Mouse (Mus musculus) kidney, adult 11 months (tissue): ENCODE measurements at regions not wholly inside any gene's neighbourhood (a gene's known extent, or its start where the extent isn't known, plus 50 kb on each side); places are given as distances from the start of the nearest gene placed in this dataset.

Experiments used
- DNase-seq: peaks from one replicate; pipeline ENCODE4 v3.0.0; 2022

DNA sequence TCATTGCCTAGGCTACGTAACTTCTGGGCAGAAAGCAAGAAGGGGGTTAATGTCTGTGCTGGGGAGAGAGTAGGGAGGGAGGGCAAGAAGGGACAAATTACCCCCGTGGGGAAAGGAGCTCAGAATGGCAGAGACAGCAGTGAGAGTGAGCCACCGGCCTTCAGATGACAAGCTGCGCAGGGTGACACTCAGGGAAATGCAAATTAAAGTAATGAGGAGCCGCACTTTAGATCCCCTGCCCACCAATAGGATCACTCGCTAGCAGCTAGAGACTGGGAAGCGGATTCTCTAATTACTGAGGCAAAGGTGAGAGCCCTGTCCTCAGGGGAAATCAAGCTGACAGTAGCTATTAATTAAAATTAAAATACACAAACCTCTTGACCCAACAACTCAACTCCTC, 202.5 kb downstream of the Arhgef10l start:
- no peak for DNase-seq

DNA sequence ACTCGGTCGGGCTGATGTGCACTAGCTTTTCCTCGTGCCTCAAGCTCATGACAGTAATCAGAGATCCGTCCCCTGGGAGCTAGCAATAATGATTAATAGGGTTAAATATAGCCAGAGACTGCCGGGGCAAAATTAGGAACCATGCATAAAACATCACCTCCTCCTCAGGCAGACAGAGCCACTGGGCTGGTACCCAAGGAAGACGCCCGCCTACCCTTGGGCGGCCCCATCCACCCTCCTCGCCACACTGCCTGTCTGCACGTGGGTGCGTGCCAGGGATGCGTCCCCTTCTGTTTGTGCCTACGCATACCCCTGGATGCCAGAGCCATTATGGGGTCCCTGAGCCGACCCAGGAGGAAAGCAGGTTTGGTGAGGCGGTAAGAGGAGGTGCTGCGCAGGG, 204.5 kb downstream of the Arhgef10l start:
- DNase-seq = no peak

DNA sequence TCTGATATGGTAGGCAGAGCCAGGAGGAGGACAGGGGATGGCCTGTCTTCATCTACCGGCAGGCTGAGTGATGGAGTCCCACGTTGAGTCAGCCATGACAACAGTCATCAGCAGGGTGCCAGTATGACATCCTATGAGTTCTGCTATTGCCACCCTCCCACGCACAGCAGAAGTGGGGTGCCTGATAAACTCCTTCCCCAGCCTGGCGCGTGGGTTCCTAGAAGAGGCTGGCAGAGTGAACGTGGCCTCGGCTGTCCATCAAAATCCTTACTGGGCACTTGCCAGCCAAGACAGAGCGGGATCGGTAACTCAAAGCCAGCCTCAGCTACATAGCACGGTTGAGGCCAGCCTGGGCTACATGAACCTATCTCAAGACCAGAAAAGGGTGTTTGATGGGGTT, 202.5 kb upstream of the Igsf21 start:
- DNase-seq = no peak

DNA sequence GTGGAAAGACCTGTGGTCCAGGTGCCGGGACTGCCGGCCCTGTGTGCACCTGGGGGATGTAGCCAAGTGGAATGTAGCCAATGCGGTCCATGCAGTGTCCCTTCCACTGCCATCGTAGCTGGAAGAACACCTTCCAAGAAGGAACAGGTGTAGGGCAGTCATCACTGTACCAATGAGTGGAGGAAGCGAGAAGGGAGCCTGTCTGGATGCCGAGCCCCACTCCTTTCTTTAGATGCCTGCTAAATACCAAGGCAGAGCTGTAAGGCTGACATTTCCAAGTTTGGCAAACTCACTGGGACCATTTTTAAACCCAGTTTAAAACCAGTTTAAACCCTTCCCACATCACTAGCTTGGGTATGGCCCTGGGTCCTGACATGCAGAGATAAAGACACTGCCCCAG, 199.9 kb upstream of the Igsf21 start:
- DNase-seq = no peak

DNA sequence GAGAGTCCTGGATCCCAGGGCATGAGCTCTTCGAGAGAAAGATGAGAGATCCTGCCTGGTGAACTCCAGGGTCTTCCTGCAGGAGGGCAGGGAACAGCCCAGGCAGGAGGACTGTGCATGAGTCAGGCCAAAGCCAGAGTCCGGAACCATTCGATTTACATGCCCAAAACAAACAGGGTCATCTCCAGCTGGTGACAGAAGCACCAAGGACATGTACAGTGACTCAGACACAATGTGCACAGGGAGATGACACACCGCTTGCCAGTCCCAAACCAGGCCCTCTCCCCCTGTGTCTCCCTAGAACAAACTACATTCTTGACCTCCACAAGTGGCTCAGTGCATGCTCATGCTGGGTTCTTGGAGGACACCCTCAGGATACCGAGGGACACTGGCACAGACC, 199.3 kb upstream of the Igsf21 start:
- DNase-seq = no peak

DNA sequence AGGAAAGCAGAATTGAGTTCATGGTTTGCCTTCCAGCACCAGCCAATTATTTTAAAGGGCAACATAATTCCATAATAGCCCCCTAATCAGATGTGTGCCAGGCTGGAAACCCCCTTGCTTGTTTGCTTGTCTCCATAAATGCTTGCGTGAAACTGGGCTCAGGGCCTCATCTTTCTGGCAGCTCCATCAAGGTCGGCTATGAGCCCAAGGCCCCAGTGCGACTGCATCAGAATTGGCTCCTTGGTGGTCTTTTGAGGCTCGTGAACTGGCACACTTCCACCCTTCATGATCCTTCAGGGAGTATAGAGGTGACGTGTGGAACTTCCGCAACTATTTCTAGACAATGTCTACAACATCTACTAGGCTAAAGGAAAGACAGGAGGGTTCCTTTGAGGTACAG, 196.6 kb upstream of the Igsf21 start:
- no peak for DNase-seq

DNA sequence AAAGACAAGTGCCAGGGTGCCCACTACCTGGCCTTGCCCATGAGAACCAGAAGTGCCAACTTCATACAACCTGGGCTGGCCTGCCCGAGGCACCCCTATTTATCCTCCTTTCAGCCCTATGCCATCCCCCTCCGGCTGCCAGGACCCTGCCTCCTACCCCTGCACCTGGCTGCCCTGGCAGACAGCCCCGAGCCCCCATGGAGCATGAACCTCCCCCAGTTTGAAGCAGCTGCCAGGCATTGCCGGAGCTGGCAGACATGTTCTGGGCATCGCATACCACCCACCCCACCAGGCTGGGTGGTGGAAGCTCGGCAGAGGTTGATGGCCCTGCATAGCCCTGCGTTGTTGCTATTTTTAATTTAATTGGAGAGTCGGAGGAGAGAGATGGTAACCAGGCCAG, 195.2 kb upstream of the Igsf21 start:
- DNase-seq = no peak

DNA sequence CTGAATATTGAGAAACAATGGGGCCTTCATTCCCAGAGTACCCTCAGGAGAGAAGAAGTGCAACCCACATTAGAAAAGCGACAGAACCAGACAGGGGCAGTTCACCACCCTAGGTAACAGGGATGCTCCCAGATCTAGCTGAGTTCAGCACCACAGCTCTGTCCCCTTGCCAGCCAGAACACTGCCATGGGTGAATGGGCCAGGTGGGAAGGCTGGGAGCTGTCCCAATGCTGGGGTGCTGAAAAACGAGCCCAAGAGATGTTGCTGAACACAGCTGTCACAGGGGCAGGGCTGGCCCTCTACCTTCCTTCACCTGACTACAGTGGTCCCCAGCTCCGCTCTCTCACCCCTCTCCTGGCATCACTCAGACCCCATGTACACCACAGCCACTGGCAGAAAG, 193.3 kb upstream of the Igsf21 start:
- peak; percentile 11 for DNase-seq

DNA sequence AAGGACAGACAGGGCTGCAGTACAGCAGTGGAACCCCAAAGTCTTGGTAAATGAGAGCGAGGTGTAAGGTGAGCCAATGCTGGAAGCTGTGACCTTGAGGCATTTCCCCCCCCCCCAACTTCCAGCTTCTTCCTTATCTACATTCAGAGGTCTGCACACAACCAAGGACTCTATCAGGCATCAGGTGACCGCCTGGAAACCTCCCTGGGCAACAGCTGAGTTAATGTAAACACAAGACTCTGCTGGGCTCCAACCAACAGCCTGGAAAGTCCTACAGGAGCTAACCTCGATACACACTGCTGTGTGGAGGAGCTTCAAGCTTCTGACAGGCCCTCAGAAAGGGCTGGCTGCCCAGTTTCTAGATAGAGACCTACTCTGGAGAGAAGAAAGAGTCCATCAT, 189.4 kb upstream of the Igsf21 start:
- DNase-seq = no peak

DNA sequence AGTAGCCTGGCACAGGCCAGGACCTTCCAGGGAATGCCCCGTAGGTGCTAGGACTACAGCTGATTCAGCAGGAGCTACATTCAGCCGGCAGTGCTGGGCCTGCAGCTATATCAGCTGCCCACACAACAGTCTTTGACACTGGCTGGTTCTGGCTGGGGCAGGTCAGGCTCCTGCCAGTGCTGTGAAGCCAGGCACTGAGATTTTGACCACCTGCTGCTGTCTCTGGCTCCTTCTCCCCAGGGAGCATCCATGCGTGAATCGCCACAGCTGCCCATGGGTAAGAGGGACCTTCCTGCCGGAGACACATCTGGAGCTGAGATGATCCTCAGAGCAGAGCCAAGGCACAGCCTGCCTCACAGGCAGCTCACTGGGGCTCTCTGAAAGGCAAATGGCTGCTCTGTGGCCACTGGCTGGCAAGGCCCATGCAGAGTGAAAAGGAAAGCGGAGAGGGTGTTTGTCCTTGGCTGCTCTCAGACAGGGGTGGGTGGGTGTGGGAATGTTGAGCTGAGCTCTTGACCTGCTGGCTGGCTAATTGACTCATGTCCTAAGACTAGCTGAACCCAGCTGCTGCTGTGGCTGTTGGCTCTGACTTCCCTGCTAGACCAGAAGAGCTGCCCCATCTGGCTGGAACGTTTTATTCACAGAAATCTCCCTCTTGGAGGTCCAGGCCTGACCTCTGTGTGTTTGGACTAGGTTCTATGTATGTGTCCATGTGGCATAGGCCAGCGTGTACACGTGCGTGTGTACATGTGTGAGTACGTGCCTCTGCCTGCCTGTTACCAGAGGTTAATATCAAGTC, 187.4 kb upstream of the Igsf21 start:
- DNase-seq = peak; percentile 14

DNA sequence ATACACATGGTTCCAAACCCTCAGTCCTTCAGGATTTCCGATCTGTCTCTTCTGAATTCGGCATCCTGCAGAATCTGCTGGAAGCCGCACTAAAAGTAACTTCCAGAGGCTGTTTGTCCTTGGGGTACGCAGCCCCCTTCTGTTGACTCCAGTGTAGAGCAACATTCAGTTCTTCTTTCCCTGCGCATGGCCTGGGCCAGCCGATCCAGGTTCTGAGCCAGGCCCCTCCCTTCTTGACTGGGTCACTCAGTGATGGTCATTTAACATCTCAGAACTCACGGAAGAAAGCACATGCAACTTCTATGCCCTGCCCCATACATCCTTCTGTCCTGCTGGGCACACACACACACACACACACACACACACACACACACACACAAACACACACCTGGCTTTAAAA, 185.5 kb upstream of the Igsf21 start:
- no peak for DNase-seq

DNA sequence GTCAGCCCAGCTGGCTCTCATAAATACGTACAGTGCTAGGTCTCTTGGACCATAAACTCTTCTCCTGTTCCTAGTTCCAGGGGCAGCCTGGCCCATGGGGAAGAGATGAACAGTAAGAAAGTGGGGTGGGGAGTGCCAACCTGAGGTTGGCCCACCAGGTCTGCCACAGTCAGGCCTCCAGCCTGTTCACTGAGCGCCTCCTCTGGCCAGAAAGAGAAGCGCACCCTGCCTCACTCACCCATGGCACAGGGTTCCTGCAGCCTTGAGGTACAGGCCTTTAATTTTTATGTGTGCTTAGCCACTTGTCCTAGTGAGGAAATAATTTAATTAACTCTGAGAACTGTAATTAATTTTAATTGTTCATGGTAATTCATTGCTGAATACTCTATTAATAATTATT, 180.5 kb upstream of the Igsf21 start:
- DNase-seq = no peak

DNA sequence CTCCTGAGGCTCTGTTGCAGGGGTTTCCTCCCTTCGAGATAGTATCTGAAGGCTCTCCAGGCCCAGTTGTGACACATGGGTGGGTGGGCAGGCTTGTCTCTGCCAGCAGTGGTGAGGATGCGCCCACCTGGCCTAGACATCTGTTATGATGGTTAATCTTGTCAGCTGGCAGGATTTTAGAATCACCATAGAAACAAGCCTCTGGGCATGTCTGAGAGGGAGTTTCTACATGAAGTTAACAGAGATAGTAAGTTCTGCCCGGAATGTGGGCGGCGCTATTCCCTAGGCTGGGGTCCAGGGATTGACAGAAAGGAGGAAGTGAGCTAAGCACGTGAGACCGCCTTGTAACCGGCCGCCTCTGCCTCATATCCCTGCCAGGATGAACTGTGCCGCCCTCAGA, 177.2 kb upstream of the Igsf21 start:
- no peak for DNase-seq

DNA sequence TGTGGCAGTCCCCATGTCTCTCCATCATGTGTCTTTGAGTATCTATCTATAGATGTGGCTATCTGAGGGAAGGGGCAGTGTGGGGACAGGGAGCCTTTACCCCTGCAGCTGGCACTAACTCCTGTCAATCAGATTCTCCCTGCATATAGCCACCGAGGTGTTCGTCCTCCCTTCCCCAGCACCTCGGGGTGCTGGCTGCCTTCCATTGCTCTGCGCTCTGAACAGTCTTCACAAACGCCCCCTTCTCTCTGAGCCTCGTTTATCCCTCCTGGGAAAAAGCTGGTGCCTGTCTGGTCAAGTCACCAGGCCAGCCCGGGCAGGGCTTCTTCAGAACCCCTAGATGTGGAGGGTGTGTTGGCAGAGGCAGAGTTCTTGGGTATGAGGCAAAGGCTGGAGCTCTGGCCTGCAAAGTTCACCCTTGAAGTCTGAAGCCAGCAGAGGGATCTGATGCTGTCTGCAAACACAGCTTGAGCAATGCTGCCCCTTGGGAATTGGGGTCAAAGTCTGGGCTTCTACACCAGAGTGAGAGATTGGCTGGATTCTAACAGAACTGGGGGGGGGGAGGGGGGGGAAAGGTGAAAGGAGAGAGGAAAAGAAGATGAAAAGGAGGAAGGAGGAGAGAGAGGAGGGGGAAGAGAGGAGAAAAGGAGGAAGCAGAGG, 175.5 kb upstream of the Igsf21 start:
- peak; percentile 71 for DNase-seq

DNA sequence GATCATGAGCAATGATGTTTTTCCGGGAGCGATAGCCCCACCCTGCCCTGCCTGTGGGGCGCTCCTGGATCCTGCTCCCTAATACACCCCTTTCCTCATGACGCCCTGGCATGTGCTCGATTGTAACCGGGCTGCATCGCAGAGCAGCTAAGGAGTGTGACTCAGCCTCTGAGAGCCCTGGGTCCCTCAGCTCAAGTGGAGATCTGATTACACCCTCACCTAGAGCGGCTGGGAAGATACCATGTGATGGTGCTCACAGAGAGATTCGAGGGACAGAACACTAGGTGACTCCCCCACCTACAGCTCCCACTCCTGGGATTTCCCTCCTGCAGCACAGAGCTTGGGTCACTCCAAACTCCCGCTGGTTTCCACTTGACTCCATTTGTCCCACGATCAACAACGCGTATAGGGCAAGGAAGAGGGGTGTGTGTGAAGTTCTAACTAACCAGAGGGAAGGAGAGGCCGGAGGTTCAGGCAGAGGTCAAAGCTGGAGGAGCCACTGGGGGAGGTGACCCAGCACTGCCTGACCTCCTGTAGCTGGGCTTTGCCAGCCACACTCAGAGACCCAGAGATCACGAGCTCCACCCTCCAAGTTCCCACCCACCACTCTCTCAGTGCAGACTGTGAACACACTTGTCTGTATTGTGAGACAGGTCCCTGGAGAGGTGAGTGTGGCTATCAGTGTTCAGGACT, 173.3 kb upstream of the Igsf21 start:
- no peak for DNase-seq

DNA sequence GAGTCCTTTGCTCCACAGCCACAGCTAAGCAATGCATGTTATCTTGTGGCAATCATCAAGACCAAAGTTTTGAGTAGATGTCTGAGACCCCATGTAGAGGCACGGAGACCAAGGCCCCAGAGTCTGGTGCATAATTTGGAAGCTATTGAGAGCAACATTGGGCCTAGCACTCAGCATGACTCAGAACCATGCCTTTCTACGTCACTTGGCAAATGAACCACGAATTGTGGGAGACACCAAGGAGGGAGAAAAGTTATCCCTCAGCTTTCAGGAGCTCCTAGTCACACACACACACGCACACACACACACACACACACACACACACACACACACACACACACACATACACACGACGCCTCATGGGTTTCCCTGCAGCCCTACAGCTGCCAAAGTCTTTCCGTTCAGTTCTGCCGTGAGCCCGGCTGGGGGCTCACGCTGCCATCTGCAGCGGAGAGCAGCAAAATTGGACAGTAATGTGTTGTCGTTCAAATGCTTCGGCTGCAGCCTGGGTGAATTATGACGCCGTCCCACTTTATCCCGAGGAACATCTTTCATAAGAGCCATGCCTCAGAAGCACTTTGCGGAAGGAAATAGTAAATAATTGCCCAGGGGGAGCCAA, 165.8 kb upstream of the Igsf21 start:
- no peak for DNase-seq

DNA sequence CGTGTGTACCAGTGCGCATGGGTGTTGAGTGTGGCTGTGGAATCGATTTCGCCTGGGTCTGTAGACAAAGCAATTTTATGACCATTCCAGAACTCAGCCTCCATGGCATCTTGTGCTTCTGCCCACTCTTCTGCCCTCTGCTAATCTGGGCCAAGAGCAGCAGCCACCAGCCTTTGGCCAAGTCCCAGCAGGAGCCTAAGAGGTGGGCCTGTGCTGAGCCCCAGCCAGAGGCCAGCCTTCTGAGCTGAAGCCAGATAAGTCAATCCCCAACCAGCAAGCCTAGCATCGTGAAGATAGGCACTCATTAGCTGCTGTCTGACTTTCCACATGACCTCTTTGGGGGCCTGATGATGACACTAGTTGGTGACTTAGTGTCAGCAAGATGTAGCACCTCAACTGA, 161.9 kb upstream of the Igsf21 start:
- DNase-seq = no peak

DNA sequence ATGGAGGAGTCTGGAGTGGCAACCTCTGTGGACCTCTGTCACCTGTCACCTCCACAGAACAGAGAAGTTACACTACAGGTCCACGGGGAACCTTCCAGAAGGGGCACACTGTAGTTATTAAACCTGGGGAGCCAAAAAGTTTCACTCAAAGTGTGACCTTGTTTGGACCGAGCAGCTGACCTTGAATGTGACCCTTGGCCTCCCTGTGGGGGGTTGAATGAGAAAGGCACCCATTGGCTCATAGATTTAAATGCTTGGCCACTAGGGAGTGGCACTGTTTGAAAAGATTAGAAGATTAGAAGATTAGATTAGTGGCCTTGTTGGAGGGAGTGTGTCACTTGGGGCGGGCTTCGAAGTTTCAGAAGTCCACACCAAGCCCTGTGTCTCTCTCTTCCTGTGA, 160.3 kb upstream of the Igsf21 start:
- no peak for DNase-seq

DNA sequence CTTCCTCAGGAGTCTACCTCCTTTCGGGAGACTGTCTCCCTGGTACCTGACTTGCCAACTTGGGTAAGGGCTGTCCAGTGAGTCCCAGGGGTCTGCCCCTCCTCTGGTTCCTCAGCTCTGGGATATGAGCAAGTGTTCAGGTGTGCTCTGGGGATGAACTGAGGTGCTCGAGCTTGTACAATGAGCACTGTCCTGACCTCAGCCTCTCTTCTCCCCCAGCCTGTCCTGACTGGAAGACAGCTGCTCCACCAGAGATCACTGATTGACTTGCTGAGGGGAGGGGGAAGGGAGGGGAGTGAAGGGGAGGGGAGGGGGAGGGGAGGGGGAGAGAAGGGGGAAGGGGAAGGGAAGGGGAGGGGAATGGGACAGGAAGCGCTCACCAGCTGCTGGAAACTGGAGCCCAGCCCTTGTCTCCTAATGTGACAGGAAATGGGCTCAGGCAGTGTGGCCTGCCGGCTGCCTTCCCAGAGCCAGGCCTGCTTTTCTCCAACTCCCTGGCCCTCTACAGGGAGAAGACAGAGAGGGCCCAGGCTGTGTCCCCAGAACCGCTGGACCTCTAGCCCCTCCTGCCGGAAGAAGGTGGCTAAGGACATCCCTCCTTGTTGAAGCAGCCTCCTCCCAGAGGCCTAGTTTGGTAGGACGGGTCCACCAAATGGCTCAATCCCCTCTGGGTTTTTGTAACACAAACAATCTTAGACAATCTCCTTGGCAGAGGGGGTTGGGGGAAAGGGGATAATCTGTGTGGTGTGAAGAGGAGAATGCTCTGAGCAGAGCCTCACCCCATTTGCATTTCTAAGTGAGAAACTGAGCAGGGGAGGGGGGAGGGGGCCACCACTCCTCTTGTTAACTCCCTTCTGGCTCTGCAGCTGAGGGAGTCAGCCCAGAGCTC, 159.7 kb upstream of the Igsf21 start:
- no peak for DNase-seq

DNA sequence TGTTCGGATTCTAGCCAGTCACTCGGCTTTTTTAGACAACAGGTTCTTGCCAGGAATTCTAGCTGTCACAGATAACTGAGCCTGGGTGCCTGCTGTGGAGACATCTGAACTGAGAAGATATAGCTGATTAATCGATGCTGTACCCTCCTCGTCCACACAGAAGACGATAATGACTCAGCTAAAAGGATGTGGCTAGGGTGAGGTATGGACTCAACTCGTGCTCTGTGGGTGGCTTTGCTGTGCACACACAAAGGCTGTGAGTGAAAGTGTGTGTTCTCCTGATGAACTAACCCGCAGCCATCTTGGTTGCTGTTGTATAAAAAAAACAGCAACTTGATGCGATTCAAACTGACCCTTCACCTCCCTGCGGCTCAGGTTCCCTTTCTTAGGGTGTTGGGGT, 158.8 kb upstream of the Igsf21 start:
- DNase-seq = no peak

DNA sequence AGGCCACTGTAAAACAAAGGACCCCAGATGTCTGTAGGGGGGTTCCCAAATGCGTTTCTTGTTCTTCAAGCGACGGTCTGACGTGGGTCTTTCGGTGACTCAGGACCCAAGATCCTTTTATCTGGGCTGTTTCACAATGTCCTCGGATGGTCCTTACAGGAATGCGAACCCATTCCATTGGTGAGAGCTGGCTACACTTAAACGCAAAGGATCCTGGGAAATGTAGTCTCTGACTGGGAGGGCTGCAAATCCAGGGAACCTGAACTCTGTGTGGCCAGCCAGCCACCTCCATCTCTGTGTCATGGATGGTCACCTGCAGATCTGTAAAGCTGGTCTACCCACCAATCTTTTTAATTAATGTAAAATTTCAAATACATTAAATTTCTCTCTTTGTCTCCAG, 156.5 kb upstream of the Igsf21 start:
- DNase-seq = no peak

DNA sequence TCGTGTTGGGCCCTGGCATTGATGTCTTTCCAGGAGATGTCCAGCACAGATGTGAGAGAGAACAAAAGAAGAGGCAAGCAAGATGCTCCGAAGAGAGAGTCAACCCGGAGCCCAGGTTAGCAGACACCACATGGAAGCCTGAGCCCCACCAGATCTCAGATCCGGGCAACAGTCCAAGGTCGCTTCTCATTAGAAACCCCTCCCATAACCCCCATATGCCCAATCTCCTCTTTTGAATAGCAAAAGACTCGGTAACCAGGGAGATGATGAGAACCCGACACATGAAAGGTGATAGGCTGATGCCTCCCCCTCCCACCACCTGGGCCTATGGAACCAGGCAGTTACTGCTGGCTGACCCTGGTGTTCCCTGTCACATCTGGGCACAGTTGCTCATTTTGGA, 155.7 kb upstream of the Igsf21 start:
- DNase-seq = no peak

DNA sequence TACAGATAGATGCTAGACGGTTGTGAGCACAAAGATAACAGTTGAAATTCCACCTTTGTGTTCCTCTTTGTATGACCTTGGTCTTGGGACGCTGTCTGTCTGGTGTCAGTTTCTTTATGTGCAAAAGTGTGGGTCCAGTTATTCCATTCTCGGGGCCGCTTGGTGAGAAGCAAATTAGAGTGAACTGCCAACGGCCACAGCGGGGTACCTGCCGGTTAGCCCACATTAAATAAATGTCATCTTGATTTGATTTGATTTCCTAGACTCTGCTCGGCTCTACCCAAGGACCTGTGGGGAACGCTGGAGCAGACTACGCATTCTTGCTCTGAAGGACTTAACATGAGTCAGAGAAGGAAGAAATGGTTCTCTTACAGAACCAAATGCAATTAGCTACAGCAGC, 155.0 kb upstream of the Igsf21 start:
- DNase-seq = no peak
